Comparison of ENCODE assay signal across 12 mouse cellular contexts in genomic region chr1:87959998-87960431, GRCm38 (mm10). TPM values are rescaled to one million over a fixed set of nuclear protein-coding genes. Genes with fewer than 3 reads are reported as not detected.
A peak's percentile ranks its signal among the peaks of the same experiment; 100 is the strongest.
DNase-seq lines count a peak whose midpoint lies in the region; ATAC-seq and TF ChIP-seq lines count a peak whose summit lies in the region.
"Had no signal": no experiment of that assay in that cellular context is flagged by ENCODE, and none has a peak within 500 bp of the region (broad histone marks: within the 10 kb centered on the region; RNA-seq: fewer than 3 reads in every experiment).

No protein-coding gene starts in this region.

- H3K27ac ChIP-seq in heart, postnatal 0 days (ENCODE audit: low read depth) = peak overlapping the region; percentile 30; the same call in 1 of the 2 replicates
- H3K27ac ChIP-seq in heart, adult 2 months = no peak overlapping the region
- H3K27ac ChIP-seq: left cerebral cortex, adult 2 months had no signal

- H3K9ac ChIP-seq in heart, postnatal 0 days (replicated peaks; ENCODE audit: low read depth, low read length) = no peak overlapping the region
- no peak overlapping the region for H3K9ac ChIP-seq in heart, adult 2 months (ENCODE audit: low read depth, low read length)

- H3K4me1 ChIP-seq in heart, postnatal 0 days (ENCODE audit: control insufficient read depth, insufficient read depth) = 0 out of 2 replicates have a peak, but pooled peaks cover 4% of the 10 kb centered on the region
- H3K4me1 ChIP-seq in heart, adult 2 months (ENCODE audit: control insufficient read depth, insufficient read depth, low read length) = no peaks in the 10 kb centered on the region

- H3K4me2 ChIP-seq in heart, postnatal 0 days (ENCODE audit: low read depth, low read length) = no peak overlapping the region

- WGBS in heart, postnatal 0 days = 17% methylated on average over 4 of the region's 4 CpGs
- 27% methylated on average over 4 of the region's 4 CpGs for WGBS in heart, adult 2 months

- DNase-seq in heart, postnatal 0 days (ENCODE audit: low spot score) = no peak
- no peak for DNase-seq in heart, adult 2 months
- DNase-seq in Patski (ENCODE audit: low read depth, low spot score) = no peak
- DNase-seq in cerebellum, adult 8-10 months = no peak
- DNase-seq in urinary bladder, adult 2 months (ENCODE audit: low spot score) = no peak
- no peak for DNase-seq in thymus, postnatal 4 days
- DNase-seq: adrenal gland, adult 8-10 months; cerebellum, postnatal 10 days; kidney, adult 9 months had no signal

- no peaks in the 10 kb centered on the region for H3K9me3 ChIP-seq in heart, postnatal 0 days (replicated peaks; ENCODE audit: control insufficient read depth, low read length)

- peaks cover 74% of the 10 kb centered on the region for H3K36me3 ChIP-seq in heart, postnatal 0 days (replicated peaks; ENCODE audit: control insufficient read depth, insufficient read depth, low read length)
- peaks cover 3% of the 10 kb centered on the region for H3K36me3 ChIP-seq in heart, adult 2 months (ENCODE audit: control insufficient read depth, insufficient read depth, low read length)

- POLR2A ChIA-PET in Patski (lab: Charles Lee) = no interaction called here

- TF ChIP-seq EP300 in heart, postnatal 0 days (IDR thresholded peaks at IDR 0.05; ENCODE audit: low read depth) = no peak
- TF ChIP-seq EP300 in heart, adult 2 months (IDR thresholded peaks at IDR 0.05; ENCODE audit: insufficient read depth, low read depth, low read length) = no peak

- no peak for ATAC-seq in heart, postnatal 0 days (ENCODE audit: insufficient read depth, low read depth)
- ATAC-seq in Patski = peak; percentile 17
- ATAC-seq in erythroblast, adult 5-6 weeks (replicated peaks; ENCODE audit: low FRiP score, poor library complexity, severe bottlenecking) = peak; percentile 13; the same call in 1 of the 2 replicates
- peak; percentile 78 for ATAC-seq in monocyte, adult 5-6 weeks (replicated peaks; ENCODE audit: insufficient number of reproducible peaks, low FRiP score, low TSS enrichment, poor library complexity, severe bottlenecking)

- intact Hi-C loops in heart, adult 2 months (cut with DNase I) = no loop called here

- in situ Hi-C loops in Patski (cut with MboI; ENCODE audit: low pct_unique_long_range_greater_than_20kb) = no loop called here

- CTCF ChIA-PET in Patski (lab: Charles Lee) = interaction anchor here (1.4 to 1.9 kb wide), 2 partner anchors 11 to 37 kb away, joined by 3 to 6 read pairs; no protein-coding TSS in a partner anchor

- no peak for TF ChIP-seq CTCF in heart, postnatal 0 days (IDR thresholded peaks at IDR 0.05; ENCODE audit: low read depth)
- no peak for TF ChIP-seq CTCF in heart, adult 2 months (IDR thresholded peaks at IDR 0.05)
- TF ChIP-seq CTCF in Patski (IDR thresholded peaks at IDR 0.05) = no peak

- TF ChIP-seq POLR2A in heart, adult 2 months (IDR thresholded peaks at IDR 0.05; ENCODE audit: insufficient read depth, low read depth, low read length) = no peak

- no peak overlapping the region for H3K4me3 ChIP-seq in heart, postnatal 0 days (ENCODE audit: low read depth, low read length)
- H3K4me3 ChIP-seq in heart, adult 2 months = no peak overlapping the region
- H3K4me3 ChIP-seq: left cerebral cortex, adult 2 months had no signal

- H3K79me2 ChIP-seq in heart, adult 2 months (replicated peaks; ENCODE audit: control insufficient read depth, insufficient read depth, low read length) = no peaks in the 10 kb centered on the region; the same call in 1 of the 2 replicates

- no peaks in the 10 kb centered on the region for H3K27me3 ChIP-seq in heart, postnatal 0 days (ENCODE audit: control insufficient read depth, insufficient read depth, low read length)
- H3K27me3 ChIP-seq in heart, adult 2 months (ENCODE audit: control insufficient read depth, insufficient read depth, low read length) = no peaks in the 10 kb centered on the region
- no peaks in the 10 kb centered on the region for H3K27me3 ChIP-seq in Patski

RNA-seq across cellular contexts. Expression of gene Usp40, which starts 48.3 kb away (rescaled TPM):
- total RNA-seq in heart, postnatal 0 days (2014; rRNA removed; ENCODE audit: low replicate concordance) = 27.4 and 33.5 TPM in 2 replicates
- polyA plus RNA-seq in heart, postnatal 0 days (2015; fragmentation: Nextera tagmentation; extraction: Ambion mirVana) = 15.7 and 18.6 TPM in 2 replicates
- total RNA-seq in heart, adult 2 months (2021) = 10 to 100 TPM; 15.2 to 15.6 TPM
- polyA plus RNA-seq in heart, adult 2 months (2012; rRNA removed) = 9.3 and 12.7 TPM in 2 replicates
- polyA plus RNA-seq in Patski (2021) = 29.5 TPM
- 2.7 and 3.8 TPM in 2 replicates for total RNA-seq in erythroblast, adult 5-6 weeks (2015; ENCODE audit: low replicate concordance)
- total RNA-seq in erythroblast, adult 5-6 weeks (2017; ENCODE audit: low replicate concordance) = 2.6 and 7.4 TPM in 2 replicates
- total RNA-seq in monocyte, adult 5-6 weeks (2017) = 14.8 to 34.3 TPM (median 18.1 TPM) in 3 replicates
- polyA plus RNA-seq in urinary bladder, adult 2 months (2012; rRNA removed) = 19.4 and 23.5 TPM in 2 replicates
